Mouse (Mus musculus): ENCODE results near the gene Edn1.

Edn1 gene

GRCm38 (mm10) chr13:42301161-42301721 is at the start of gene Edn1:
TSS of gene Edn1 (plus strand) at chr13:42301476.
- DNase-seq = peak; percentile 61 to 62

DNA sequence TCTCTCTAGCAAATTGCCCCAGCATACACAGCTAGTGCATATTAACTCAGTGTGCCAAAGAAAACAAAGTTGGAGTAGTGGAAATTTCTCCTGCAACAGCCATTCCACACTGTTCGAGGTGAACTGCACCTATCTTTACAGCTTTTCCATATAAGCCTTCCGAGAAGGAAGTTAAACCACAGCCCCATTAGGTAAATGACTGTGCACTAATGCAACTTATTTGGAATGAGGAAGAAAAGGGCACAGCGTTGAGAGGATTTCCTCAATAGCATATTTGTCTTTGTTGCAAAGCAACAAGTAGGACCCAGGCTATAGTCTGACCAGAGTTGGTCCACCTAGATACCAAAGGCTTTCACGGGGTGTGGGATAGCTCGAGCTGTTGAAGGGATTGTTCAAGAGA is 47.5 kb upstream of the Edn1 start:
- no peak for DNase-seq

DNA sequence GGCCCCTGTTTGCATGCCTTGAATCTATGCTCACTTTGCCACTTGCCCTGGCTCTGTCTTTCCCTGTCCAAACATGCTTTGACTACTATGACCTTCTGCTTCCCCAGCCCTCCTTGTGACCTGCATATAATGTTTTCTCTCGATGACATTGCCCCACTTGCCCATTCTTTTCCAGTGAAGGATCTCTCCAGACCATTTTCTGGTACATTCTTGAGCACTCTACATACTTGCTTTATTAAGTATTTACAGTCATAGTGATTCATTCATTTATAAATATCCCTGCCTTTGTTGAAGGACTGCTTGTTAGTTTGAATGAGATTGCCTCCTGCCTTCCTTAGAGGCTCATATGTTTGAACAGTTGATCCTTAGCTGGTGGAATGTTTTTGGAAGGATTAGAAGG is 46.2 kb upstream of the Edn1 start:
- DNase-seq = no peak

DNA sequence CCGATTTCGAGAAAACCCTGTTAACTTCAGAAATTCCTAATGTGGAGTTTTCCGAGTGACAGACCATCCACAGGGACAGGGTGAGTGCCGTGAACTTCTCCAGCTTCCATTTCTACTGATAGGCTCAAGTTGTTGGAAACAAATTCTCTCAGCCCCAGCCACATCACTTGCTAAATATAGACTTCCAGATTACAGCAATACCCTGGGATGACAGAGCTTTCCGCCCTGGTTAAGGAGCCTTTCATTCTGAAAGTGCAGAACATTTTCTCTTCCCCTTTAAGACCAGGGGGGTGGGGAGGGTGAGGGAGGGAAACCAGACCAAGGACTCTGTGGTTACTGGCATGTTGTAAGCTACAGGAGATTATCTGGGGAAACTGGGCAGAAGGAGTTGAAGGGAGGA is 42.9 kb upstream of the Edn1 start:
- DNase-seq = peak in 1 of 2 experiments; percentile 7

DNA sequence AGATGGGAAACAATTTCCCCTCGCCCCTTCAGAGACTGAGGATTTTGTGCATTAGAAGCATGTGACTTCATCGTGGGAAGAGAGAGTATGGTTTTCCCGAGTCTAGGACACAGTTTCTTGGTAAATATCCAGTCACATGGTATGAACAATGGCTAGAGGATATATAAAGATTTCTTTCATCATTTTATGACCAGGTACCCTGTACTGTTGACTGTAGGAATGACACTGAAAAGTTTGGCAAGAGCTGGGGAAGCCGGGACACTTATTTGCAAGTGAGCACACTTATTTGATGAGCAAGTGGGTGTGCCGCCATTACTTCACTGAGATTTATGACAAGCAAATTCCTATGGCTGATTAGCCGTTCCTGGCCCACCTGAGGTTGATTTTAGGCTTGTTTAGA is 40.6 kb upstream of the Edn1 start:
- no peak for DNase-seq

DNA sequence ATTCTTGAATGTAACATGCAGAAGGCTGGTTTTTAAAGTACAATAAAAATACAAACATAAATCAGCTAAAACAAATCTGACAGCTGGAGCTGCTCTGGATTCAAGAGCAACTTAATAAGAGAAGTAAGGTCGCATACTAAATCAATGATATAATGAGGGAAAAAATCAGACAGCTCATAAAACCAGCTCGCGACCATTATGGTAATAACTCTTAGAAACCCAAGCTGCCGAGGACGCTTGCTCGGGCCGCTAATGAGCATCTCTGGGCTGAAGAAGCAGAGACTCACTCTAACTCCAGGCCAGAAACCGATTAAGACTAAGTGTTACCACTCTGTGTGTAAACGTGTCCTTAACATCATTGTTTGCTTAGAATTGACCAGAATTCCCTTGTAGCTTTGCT is 31.2 kb upstream of the Edn1 start:
- DNase-seq = no peak

DNA sequence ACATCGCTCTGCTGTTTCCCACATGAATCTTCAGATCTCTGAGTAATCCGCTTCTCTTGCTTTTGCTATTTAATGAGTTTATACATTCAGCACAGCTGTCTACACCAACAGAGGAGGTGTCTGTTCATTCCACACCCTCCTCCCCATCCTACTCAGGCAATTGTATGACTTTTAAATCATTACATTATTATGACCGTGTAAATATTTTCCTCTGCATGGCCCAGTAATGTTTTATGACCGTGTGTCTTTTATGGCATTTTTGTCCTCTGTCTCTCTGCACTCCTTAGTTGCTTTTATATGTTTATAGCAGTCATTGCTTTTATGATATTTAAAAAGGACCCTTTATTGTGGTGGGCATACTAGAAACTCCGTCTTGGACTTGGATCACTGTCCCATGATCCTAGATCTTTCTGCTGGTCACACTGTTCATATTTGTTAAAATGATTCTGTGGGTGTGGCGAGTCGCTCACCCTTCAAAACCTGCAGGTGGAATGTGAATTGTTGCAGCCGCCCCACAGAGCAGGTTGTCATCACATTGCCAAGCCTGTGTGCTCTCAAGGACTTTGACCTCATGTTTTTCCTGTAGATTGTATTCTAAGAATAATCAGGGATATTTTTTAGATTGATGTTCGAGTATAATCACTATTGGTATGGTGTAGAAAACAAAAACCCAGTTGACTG is 24.4 kb upstream of the Edn1 start:
- DNase-seq = peak in 1 of 2 experiments; percentile 25

- DNase-seq = peak; percentile 81 to 82
Observed at GRCm38 (mm10) chr13:42277751-42278150, 23.5 kb upstream of the Edn1 start.

GRCm38 (mm10) chr13:42285896-42286295 is 15.4 kb upstream of the Edn1 start:
- DNase-seq = no peak

DNA sequence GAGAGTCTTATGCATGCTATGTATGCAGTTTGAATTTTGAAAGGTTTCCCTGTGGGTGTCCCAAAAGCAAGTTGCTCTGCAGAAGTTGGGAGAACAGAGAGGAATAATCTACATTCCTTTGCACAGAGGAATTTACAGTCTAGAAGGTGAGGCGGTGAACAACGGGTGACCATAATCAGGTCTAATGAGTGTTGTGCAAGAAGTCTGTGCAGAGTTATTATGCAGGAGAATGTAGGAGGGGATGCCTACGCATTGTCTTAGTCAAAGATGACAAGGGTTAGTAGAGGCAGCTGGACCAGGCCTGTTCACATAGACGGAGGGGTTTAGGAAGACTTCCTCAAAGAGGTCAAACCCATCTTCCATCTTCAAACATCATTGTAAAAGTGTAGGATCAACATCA is 14.5 kb upstream of the Edn1 start:
- DNase-seq = no peak

DNA sequence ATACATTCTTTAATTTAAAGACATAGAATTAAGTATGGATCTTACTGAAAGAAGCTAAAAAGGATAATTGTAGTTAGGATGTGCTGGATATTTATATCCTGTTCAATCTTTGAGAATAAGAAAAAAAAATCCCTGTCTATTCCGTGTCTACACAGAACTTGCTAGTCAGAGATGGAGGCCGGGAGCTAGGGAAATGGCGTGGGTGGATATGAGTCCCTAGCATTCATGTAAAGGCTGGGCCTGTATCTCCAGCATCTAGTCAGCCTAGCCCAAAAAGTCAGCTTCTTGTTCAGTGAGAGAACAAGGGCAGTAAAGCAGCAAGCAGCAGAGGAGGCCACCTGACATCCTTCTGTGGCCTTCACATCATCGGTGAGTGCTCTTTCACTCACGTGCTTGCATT is 8.7 kb upstream of the Edn1 start:
- no peak for DNase-seq

GRCm38 (mm10) chr13:42298302-42298701 is 3.0 kb upstream of the Edn1 start:
- DNase-seq = peak; percentile 60 to 79

- peak; percentile 41 to 52 for DNase-seq
Observed at GRCm38 (mm10) chr13:42298766-42299165, 2.5 kb upstream of the Edn1 start.

- DNase-seq = peak; percentile 84 to 95
Observed at GRCm38 (mm10) chr13:42300567-42300966, 709 bp upstream of the Edn1 start.

GRCm38 (mm10) chr13:42301961-42302861 is 935 bp downstream of the Edn1 start:
- peak in 1 of 2 experiments; percentile 44 for DNase-seq

GRCm38 (mm10) chr13:42303180-42303929 is 2.1 kb downstream of the Edn1 start:
- DNase-seq = peak; percentile 49 to 66

- no peak for DNase-seq
Observed at GRCm38 (mm10) chr13:42304139-42304538, 2.9 kb downstream of the Edn1 start.

DNA sequence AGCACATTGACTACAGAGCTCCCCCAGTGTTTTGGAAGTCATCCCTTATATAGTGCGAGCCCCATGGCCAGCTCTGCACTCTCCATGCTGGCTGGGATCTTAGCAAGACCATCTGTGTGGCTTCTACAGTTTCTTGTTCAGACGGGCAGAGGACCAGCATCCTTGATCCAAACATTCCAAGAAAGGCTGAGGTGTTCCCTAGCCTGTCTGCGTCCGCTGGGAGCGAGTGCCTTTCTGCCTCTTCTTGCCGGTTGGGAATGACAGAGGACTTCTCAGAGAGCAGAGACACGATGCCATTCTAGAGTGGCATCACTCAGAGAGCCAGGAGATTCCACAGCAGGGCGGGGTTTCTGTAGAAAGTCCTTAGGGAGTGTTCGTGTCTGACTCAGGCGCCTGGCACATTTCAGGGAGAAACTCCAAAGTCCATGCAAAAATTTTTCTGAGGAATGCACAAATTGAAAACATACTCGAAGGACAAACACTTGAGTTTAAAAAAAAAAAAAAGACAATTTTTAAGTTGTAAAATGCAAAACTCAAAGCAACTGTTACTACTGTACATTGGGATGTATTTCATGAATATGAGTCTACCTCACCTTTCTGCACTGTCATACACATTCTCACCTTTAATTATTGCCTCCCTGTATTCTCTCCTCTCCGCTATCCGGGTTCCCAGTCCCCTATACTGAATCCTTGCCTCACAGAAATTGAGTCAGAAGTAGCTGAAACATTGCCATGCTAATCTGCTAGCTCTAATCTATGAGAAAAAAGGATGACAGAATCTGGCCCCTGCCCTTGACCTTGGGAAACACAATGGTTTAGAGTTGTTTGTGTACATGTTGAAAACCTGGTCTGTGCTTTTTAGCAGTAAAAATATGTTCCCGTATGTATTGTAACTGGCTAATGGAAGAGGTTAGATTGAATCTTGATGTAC is 5.9 kb downstream of the Edn1 start:
- DNase-seq = no peak

- no peak for DNase-seq
Observed at GRCm38 (mm10) chr13:42308368-42309103, 7.3 kb downstream of the Edn1 start.

GRCm38 (mm10) chr13:42309804-42310203 is 8.5 kb downstream of the Edn1 start:
- DNase-seq = no peak

GRCm38 (mm10) chr13:42315628-42316027 is 14.4 kb downstream of the Edn1 start:
- DNase-seq = no peak
